Mouse (Mus musculus) activated CD4-positive, CD25-positive, alpha-beta regulatory T cell (primary cell): ENCODE data around the gene Dnajc2. TPM values are rescaled to one million over a fixed set of nuclear protein-coding genes. Genes with fewer than 3 reads are reported as not detected.

ENCODE experiments used
- polyA plus RNA-seq, 2 experiments: library from polyadenylated mRNA; unstranded; fragments of 100-300 nt; shearing (Covaris generic); gene quantifications; one replicate each; pipeline ENCODE4 v1.2.1; 2017

The Dnajc2 gene
- 100 to 1,000 TPM in 1 of 2 experiments, 10 to 100 TPM in 1; 89.0 to 122 TPM for polyA plus RNA-seq

GRCm38 (mm10) chr5:21785053-21785452 lies at the start of gene Dnajc2, which contains the start of gene Psmc2:
Gene Dnajc2, minus strand, starts transcription at chr5:21785251.
Gene Psmc2, plus strand, starts transcription at chr5:21785283.

DNA sequence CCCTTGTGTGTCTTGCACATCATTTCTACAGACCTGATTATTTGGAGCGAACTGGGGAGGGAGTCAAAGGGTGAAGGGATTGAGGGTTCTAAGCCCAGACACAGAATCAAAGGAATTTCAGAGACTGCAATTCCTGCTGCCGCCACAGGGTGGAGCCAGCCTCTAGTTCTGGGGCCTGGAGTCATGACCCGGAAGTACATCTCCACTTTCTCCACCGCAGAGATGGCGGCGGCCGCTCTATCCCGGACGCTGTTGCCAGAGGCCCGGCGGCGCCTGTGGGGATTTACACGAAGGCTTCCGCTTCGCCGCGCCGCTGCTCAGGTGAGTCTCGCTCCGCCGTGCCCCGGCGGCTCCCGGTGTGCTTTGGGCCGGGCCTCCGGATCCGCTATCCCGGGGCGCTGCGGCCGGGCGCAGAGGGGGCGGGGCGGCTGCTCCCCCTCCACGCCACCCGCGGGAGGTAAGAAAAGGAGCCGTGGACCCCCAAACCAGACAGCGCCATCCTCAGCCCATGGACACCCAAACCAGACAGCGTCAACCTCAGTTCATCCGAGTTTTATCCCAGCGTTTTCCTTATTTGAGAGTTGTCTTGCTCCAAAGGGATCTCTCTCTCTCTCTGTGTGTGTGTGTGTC lies 48.0 kb downstream of the Dnajc2 start, which contains the start of gene Pmpcb:
Pmpcb (plus strand) TSS at position 186 of the 630 bp plus-strand sequence.

Other genes starting within 250 kb of the Dnajc2 start
- gene Lrrc17, start 241.7 kb downstream of the Dnajc2 start, polyA plus RNA-seq, result under 1 TPM in 1 of 2 experiments, not detected in 1; 0.18 TPM
- gene Fbxl13, start 139.6 kb downstream of the Dnajc2 start, polyA plus RNA-seq, result under 1 TPM; 0.06 to 0.23 TPM
- 10 to 100 TPM; 30.1 to 40.4 TPM for gene Armc10, start 139.4 kb downstream of the Dnajc2 start, polyA plus RNA-seq
- 1 to 10 TPM; 2.3 to 3.5 TPM for gene Napepld, start 83.9 kb downstream of the Dnajc2 start, polyA plus RNA-seq
- 10 to 100 TPM; 51.3 to 63.3 TPM for gene Pmpcb, start 48.1 kb downstream of the Dnajc2 start, polyA plus RNA-seq
- 100 to 1,000 TPM; 143 to 168 TPM for gene Psmc2, start within 50 bp of the Dnajc2 start, polyA plus RNA-seq
- under 1 TPM in 1 of 2 experiments, not detected in 1; 0.10 TPM for gene Slc26a5, start 80.4 kb upstream of the Dnajc2 start, polyA plus RNA-seq